Mouse (Mus musculus): ENCODE data around the gene Magi2.

The Magi2 gene

DNA sequence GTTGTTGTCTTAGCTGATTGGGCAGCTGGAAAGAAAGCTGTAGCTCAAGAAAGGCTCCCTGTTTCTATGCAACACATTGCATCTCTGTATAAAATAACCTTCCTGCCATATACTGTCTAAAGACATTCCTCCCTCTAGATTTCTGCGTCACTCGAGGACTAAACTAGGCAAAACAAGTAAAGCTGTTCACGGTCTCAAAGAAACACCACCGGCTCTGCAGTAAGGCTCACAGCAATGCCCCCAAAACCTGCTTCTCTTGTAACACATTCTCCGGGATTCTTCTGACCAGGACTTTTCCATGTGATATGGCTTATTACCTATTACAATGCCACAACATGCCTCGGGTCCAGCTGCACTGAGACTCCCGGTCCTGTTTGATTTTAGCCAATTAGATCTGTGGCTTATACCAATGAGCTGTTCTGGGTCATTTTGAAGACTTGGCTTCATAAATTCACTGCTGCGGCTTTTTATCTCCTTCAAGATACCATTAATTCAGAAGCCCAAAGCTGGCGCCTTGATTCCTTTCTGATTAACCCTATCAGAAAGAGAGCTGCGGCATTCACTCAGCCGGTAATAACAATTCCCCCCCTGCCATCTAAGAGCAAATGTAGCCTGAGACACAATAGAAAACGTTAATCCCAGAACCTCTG is 520.2 kb downstream of the Magi2 start:
- DNase-seq (ENCODE audit: low spot score) = no peak

DNA sequence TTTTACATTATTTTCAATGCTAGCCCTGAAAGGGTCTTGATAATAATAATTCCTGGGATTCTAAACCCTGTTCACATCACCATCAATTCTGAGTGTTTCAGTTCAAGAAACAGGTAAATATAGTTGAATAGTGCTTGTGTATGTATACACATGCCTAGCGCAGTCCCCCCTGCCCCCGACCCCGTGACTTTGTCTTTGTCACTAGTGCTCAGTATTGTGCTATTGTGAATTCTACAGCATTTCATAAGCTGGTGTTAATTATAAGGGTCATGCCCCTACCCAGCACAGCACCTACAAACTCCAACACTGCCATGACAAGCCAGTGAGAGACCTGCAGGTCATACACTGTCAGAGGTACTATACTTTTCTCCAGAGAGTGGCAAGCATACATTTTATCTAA is 520.8 kb downstream of the Magi2 start:
- DNase-seq (ENCODE audit: low spot score) = no peak

DNA sequence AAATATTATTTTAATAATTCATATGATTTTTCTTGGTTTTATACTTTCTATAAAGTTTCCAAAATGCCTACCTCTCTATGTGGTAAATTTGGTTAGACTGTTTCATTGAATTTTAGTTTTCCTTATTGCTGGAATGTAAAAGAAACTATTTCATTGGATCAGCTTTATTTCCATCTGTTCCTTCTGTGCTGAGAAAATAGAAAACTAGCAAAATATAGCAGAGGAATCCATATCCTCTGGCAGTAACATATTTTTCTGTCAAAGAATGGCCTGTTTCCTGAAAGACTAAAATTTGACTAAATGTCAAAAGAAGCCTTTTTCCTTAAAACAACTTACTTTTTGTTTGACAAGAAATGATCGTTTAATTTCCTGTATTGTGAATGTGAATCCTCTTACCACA is 552.4 kb downstream of the Magi2 start:
- no peak for DNase-seq (ENCODE audit: low spot score)

DNA sequence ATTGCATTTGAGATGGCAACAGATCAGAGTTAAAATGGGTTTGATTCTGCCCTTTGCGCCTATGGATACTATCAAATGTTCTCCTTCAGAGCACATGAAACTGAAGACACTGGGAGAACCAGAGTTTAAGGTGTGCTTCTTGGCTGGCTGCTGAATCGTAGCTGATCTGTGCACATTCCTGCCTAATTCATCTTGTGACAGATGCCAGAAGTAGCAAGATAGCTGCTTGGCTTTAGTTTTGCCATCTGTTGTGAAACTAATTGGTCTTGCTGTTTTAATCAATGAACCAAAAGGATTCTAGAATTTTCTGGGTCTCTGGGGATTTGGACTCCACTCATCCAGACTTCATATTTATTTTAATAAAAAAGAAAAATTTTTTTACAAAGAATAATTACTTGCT is 553.2 kb downstream of the Magi2 start:
- DNase-seq (ENCODE audit: low spot score) = no peak

DNA sequence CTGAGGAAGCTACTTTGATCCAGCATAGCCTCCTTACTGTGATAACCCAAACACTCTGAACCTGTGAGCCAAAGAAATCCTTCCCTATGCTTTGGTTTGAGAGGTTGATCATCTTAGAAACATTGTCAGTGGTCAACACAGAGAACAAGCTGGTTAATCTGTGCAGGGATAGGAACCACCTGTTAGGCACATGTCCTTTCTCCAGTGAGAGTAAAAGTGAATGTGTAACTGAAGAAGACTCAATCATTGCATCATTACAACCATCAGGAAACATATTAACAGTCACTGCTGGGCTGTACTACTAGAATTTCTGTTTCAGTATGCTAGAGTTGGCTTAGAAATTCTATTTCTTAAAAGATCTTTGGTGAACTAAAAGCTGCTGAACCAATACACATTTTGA is 558.5 kb downstream of the Magi2 start:
- DNase-seq (ENCODE audit: low spot score) = no peak

DNA sequence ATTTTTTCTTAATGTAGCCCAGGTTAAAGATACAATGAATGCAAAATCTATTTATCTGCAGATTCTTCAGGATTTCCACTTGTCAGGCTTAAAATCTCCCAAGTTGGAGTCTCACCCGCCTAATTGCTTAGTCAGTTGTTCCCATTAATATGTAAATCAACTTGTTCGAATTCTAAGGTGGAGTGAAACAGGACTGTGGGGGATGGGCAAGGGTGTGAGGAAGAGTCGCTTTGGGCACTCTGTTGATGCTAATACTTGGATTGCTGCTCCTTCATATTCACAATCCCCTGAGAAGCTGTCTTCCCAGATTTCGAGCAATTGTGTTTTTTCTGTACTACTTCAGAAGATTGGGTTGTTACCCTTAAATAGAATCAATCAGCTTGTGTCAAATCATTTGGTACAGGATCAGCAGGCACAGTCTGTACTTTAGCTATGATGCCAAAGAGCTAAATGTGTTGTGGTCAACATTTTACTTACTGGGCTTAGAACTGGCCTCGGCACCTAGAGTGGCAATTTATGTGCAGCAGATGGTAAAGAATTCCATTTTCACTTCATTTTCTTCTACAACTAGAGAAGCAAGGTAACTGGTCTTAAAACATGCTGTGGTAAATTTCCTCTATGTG is 560.8 kb downstream of the Magi2 start:
- no peak for DNase-seq (ENCODE audit: low spot score)

DNA sequence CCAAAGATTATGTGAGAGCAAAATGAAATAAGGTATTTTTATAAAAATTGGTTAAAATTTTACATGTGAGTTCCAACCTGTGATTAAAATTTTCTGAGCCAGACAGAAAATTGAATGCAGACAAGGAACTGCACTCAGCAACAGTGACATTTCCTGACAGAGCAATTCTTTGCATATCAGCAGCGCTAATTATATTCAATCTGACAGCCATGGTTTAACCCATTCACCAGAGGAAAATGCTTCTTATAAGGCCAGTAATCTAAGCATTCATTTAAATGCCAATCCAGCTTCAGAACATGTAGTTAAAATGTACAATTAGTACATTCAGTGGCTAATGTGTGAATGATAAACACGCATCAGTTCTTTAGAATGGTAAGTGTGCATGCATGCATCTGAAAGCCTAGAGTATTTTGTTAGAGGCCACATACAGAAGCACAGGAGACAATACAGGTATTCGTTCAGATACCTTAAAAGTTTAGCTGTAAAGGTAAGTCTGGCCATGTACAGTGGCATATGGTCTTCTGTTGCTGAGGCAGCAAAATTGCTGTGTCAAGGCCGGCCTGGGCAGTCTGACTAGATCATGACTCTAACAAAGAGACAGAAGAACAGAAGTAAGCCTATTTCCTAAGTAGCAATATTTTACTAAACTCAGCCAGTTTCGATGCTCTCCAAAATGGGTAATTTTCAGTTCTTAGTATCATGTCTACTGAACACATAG is 576.4 kb downstream of the Magi2 start:
- no peak for DNase-seq (ENCODE audit: low spot score)

DNA sequence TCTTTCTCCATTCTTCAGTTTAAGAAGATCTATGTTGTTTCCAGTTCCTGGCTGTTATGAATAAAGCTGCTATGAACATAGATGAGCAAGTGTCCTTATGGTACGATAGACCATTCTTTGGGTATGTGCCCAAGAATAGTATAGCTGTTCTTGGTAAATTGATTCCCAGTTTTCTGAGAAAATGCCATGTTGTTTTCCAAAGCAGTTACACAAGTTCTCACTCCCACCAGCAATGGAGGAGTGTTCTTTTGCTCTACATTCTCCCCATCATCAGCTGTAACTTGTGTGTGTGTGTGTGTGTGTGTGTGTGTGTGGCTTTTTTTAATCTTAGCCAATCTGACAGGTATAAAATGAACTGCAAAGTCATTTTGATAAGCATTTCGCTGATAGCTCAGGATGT is 595.7 kb downstream of the Magi2 start:
- DNase-seq (ENCODE audit: low spot score) = no peak

DNA sequence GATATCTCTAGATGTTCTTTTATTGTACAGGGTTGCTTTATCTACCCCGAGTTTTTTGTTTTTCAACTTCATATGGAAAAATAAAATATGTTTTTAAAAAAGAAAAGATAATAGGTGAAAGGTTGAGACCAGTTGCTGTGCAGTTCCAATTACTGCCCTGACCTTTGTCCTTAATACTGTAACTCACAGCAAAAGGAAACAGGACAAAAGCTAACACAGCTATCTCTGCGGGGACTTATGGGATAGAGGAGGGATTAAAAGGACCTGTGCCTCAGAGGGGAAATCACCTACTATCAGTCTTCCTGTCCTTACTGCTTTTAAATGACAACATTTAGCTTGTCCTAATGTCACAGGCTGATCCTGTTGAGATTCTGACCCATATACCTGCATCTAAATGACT is 599.1 kb downstream of the Magi2 start:
- DNase-seq (ENCODE audit: low spot score) = no peak

DNA sequence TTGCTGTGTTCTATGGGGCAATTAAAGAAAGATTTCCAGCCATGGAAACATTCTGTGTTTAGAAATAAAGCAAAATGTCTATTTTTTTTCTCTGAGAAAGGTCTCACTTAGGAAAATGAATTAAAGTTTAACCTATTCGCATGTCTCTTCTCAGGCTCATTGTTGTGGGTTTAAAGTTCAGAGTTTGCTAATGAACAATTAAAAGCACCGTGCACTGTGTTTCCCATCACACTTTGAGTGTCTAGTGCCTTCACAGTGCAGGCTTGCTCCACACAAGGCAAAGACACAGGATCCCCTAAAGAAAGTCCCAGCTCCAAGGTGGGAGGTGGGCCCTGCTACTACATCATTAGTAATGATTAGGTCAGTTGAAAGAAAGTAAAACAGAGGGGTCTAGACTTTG is 602.5 kb downstream of the Magi2 start:
- DNase-seq (ENCODE audit: low spot score) = no peak

DNA sequence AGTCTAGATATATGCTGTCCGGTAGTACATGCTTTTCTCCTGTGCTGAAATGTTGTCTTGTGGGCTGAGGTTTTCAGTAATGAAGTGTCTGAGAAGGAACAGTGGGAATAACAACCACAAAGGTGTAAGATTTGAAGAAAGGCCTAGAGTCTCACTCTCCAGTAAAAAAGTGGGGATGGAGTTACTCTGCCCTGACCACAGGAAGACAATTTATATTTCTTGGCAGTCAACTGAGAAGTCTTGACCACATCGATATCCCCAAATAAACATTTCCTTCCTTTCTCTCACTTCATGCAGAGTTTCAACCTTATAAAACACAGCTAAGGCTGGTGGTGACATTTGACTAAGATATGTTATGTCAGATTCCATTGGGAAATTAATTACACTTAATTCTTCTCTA is 636.0 kb downstream of the Magi2 start:
- DNase-seq (ENCODE audit: low spot score) = no peak

DNA sequence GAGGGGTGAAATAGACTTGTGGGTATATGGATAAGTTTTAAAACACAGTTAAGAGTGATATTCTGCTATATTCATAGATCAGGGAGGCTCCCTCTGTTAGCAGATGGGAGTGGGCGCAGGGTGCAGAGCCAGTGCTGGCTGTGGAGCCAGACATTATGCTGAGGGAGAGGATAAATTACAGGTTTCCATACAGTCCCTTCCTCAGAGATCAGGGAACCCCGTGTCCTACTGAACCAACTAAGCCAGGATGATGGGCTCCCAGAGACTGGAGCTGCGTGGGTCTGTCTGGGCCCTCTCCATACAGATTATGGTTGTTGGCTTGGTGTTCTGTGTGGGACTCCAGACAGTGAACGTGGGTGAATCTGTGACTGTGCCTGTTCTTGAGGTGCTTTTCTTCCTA is 643.6 kb downstream of the Magi2 start:
- DNase-seq (ENCODE audit: low spot score) = no peak

DNA sequence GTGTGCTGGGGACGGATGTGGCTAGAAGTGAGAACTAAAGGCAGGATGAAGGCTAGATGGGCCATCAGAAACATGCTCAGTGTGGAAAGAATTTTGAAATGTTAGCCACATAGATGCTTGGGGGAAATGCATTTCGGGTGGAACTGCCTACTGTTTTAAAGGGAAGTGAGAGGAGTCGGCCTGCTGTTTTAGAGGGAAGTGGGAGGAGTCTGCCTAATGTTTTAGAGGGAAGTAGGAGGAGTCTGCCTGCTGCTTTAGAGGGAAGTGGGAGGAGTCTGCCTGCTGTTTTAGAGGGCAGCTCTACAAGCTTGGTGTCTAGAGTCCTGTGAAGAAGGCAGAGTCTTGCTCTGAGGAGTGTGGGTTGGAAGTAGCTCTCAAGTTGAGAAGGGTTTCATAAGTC is 664.9 kb downstream of the Magi2 start:
- DNase-seq (ENCODE audit: low spot score) = no peak

DNA sequence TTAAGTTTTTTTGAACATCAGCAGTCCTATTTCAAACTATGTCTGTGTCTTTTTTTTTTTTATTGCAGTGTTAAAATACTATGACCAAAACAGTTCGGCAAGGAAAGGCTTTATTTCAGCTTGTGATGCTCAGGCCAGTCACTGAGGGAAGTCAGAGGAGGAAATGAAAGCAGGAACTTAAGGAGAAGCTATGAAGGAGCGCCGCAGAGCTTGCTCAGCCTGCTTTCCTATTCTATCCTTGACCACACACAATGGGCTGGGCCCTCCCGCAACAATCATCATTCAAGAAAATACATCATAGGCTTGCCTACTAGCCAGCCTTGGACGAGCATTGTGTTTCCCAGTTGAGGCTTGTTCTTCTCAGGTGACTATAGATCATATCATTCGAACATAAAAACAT is 669.1 kb downstream of the Magi2 start:
- DNase-seq (ENCODE audit: low spot score) = no peak

DNA sequence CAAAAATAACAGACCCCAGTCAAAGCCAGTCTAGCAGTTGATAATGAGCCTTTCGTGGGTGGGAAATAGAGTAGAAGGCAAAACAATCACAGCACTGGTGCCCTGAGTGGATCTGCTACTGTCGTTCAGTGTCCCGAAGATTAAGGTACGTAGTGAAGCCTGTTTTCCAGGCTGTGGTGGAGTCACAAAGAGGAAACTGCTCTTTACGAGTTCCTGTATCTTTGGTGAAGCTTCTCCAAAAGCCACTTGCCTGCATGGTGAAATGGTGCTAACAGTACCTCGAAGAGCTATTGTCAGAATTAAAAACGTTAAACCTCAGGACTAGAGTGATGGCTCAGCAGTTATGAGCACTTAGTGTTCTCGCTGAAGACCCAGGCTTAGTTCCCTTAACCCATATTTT is 674.8 kb downstream of the Magi2 start:
- no peak for DNase-seq (ENCODE audit: low spot score)

DNA sequence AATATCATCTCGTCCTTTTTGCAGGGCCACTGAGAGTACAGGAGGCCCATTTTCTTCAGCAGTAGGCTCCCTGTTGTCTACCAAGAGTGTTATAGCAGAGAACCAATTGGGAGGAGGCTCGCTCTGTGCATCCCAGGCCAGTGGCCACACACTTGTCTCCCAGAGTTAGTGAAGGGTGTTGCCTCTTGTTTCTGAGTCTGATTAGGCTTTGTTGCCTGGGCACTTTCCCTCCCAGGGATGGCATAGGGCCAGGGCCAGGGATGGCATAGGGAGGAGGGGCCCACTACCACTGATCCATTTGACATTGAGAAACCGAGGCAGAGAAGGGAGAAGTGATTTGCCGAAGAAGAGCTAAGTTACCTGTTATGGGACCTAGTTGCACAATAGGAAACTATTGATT is 679.8 kb downstream of the Magi2 start:
- DNase-seq (ENCODE audit: low spot score) = no peak

DNA sequence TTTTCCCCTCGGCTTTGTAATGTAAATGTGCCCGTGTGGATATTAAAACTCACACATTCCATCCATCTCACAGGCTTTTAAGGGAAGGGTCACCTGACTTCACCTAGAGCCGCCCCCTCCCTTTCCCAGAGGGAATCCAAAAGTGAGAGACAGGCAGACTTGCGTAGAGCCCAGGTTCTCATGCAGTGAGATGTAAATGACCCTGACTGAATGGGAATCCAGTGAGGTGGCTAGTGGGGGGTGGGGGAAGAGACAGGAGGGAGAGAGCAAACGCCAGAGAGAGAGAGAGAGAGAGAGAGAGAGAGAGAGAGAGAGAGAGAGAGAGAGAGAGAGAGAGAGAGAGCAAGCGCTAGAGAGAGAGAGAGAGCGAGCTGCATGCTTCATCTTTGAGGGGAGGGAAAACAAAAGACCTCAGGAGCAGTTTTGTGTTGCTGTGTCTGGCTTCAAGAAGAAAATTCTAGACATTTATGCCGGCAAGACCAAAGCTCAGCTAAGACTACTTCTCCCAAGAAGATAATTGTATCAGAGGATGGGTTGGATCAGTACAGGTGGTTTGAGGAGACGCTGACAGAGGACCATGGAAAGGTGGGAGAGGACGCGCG is 680.6 kb downstream of the Magi2 start:
- no peak for DNase-seq (ENCODE audit: low spot score)

DNA sequence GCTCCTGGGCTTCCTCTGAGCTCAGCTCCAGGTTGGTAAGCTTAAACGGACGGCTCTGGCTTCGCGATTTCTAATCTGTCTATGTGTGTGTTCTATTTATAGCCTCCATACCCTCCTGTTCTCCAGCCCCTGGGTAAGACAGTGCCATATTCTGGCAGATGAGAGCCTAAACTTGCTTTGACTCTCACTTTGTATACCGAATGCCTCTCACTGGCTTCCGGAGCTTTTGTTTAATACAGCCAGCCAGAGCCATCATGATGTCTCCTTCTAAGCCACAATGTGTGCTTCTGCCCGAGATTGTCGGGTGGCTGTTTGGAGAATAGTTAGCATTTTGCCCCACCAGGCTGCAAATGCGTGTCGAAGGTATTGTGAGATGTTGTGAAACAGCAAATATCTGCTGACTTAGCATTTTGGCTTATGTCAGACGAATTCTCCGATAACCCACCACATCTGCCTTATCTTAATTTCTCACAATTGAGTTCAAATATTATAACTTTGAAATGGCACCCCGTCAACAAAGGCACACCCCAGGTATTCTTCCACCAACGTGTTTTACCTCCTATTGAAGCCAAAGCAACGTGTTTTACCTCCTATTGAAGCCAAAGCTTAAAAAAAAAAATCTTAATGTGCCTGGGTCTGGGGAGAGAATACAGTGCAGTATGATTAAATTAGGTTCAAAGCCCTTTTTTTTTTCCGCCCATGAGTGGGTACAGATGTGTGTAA is 681.3 kb downstream of the Magi2 start:
- no peak for DNase-seq (ENCODE audit: low spot score)

DNA sequence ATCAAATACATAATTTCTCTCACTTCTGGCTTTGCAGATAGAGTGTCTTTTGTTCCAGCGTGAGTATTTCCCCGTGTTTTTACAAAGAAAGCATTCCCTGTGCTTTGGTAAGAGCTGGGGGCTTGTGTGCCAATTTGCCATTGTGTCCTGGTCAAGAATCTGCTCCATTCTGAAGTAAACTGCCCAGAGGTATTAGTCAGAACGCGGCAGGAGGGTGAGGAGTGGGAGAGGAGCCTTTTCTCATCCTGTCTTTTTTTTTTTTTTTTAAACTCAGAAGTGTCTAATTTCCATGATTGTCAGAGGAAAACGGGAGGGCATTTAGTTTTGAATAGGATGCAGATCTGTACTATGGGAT is 681.8 kb downstream of the Magi2 start:
- DNase-seq (ENCODE audit: low spot score) = no peak

DNA sequence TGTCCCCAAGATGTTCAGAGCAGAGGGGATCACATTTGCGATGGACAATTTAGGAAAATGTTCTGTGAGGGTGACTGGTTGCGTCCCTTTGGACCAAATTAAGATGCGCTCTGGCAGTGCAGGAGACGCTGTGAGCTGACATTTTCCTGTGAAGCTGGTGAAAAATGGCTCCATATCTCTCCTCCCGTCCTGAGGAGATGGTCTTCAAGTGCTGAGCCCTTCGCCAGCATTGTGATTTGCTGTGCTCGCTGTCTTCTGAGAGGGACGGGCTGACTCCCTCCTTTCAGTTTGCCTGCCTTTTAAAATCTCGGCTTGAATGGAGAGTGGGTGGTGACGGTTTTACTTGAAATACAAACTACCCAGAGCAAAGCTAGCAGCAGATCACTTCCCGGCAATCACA is 682.2 kb downstream of the Magi2 start:
- no peak for DNase-seq (ENCODE audit: low spot score)

DNA sequence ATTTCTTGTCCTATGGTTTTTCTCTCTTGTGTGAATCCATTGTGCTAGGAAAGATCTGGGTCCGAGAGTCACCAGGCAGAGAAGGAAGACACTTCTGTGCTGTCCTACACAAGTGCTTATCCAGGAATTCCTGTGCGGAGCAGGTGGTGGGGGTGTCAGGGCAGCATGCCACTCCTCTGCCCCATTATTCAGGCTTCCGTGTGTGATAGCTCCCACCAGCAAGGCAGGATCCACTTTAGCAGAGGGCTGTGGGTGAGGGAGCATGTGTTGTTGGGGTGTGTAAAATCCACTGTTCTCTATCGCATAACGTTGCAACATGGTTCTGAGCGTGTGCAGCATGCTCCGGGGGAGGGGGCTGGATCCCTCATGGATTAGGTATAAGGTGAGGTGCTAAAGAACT is 682.8 kb downstream of the Magi2 start:
- no peak for DNase-seq (ENCODE audit: low spot score)

DNA sequence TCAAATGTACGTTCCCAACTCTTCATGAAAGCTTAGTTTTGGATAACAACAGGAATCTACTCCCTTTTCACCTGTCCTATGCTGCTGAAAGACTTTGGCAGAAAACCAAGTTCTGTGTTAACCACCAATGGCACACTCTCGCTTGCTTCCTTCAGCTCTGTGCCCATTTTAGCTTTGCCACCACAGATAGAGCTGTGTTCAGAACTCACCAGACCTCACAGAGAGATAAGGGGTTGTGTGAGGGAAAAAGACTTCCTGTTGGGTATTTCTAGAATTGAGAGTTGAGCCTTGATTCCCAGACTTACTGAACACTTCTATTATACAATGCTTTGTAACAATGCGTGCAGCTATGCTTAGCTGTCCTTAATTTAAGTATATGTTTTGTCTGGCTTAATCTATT is 705.3 kb downstream of the Magi2 start:
- DNase-seq (ENCODE audit: low spot score) = no peak

DNA sequence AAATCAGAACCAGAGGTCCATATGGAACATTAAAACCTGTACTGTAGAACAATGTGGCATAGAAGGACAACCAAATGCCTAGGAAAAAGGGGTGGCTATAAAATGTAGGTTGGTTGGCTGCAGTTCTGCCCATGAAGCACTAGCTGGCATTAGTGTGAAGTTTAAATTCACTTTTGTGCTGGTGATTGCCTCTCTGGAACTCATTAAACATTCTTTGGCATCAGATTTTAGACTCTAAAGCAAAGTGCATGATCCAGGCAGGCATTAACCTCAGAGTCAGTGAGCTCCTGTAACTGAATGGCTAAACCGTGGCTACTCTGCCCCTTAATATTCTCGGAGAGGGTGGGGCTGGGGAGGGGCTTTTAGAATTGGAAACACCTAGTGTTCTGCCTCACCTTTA is 706.4 kb downstream of the Magi2 start:
- DNase-seq (ENCODE audit: low spot score) = no peak
